In genomic region chr9:7594816-7595540, GRCm38 (mm10) we compare ENCODE assay signal across 8 mouse cellular contexts. TPM values are rescaled to one million over a fixed set of nuclear protein-coding genes. Genes with fewer than 3 reads are reported as not detected.
DNase-seq lines count a peak whose midpoint lies in the region; ATAC-seq and TF ChIP-seq lines count a peak whose summit lies in the region.

No protein-coding gene starts in this region.

- H3K9me3 ChIP-seq in hindbrain, postnatal 0 days (ENCODE audit: low read length): no peaks in the 10 kb centered on the region

- intact Hi-C loops in left cerebral cortex, adult 2 months (cut with DNase I): loop anchor here (2.0 kb wide), 3 partner anchors 40 to 378 kb away; no protein-coding TSS in a partner anchor

- 9% methylated on average over 6 of the region's 6 CpGs for WGBS in hindbrain, postnatal 0 days

- peak; percentile 95 for TF ChIP-seq CTCF in hindbrain, postnatal 0 days (IDR thresholded peaks at IDR 0.05; ENCODE audit: low read depth)
- peak; percentile 88 for TF ChIP-seq CTCF in left cerebral cortex, adult 2 months (IDR thresholded peaks at IDR 0.05)

- ATAC-seq in hindbrain, postnatal 0 days: peak; percentile 99
- peak; percentile 96 for ATAC-seq in megakaryocyte, adult 5-6 weeks (ENCODE audit: poor library complexity, severe bottlenecking)

- peak overlapping the region; percentile 28 for H3K4me3 ChIP-seq in hindbrain, postnatal 0 days (ENCODE audit: low read length)
- peak overlapping the region; percentile 52 for H3K4me3 ChIP-seq in left cerebral cortex, adult 2 months

- H3K4me2 ChIP-seq in hindbrain, postnatal 0 days (ENCODE audit: low read depth, low read length): peak overlapping the region; percentile 49

- no peaks in the 10 kb centered on the region for H3K4me1 ChIP-seq in hindbrain, postnatal 0 days (ENCODE audit: insufficient read depth, low read length)

- H3K27ac ChIP-seq in hindbrain, postnatal 0 days: peak overlapping the region; percentile 38; the same call in 1 of the 2 replicates
- H3K27ac ChIP-seq in left cerebral cortex, adult 2 months: peak overlapping the region; percentile 83

- DNase-seq in T-cell, adult 2 months (ENCODE audit: low spot score): peak; percentile 59
- DNase-seq in cerebellum, postnatal 4 days (ENCODE audit: low spot score in 2 of 2): peak; percentile 62 to 72
- DNase-seq in gastrocnemius, adult 18-20 months (ENCODE audit: low spot score): peak; percentile 90
- peak; percentile 95 for DNase-seq in hindbrain, postnatal 0 days (ENCODE audit: low spot score)
- DNase-seq in left cerebral cortex, adult 2 months (ENCODE audit: extremely low spot score in 1 of 2, low spot score in 2 of 2): peak; percentile 77 to 83
- peak; percentile 81 to 84 for DNase-seq in right cerebral cortex, adult 2 months (ENCODE audit: low spot score in 2 of 2)
- peak; percentile 84 for DNase-seq in urinary bladder, postnatal 14 days (ENCODE audit: low spot score)

- no peaks in the 10 kb centered on the region for H3K27me3 ChIP-seq in hindbrain, postnatal 0 days (ENCODE audit: insufficient read depth, low read length)

- peak overlapping the region; percentile 19 for H3K9ac ChIP-seq in hindbrain, postnatal 0 days (replicated peaks; ENCODE audit: low read length)

- no peaks in the 10 kb centered on the region for H3K36me3 ChIP-seq in hindbrain, postnatal 0 days (ENCODE audit: insufficient read depth, low read length)

RNA-seq across cellular contexts. Expression of gene Mmp27, which starts 23.8 kb away (rescaled TPM):
- total RNA-seq in gastrocnemius, adult 18-20 months (2021): under 1 TPM in 1 of 2 experiments, not detected in 1; 0.23 TPM
- not detected in 2 replicates for total RNA-seq in hindbrain, postnatal 0 days (2014; rRNA removed)
- not detected in 2 replicates for polyA plus RNA-seq in hindbrain, postnatal 0 days (2015; fragmentation: Nextera tagmentation; extraction: Ambion mirVana)
- not detected for total RNA-seq in left cerebral cortex, adult 2 months (2021)
- 0.13 and 0.21 TPM in 2 replicates for total RNA-seq in megakaryocyte, adult 5-6 weeks (2015)
- 0.45 and 0.66 TPM in 2 replicates for total RNA-seq in megakaryocyte, adult 5-6 weeks (2017)

RNA-seq across cellular contexts. Expression of gene Mmp20, which starts 33.1 kb away (rescaled TPM):
- not detected for total RNA-seq in gastrocnemius, adult 18-20 months (2021)
- not detected in 2 replicates for total RNA-seq in hindbrain, postnatal 0 days (2014; rRNA removed)
- polyA plus RNA-seq in hindbrain, postnatal 0 days (2015; fragmentation: Nextera tagmentation; extraction: Ambion mirVana): not detected in 2 replicates
- not detected for total RNA-seq in left cerebral cortex, adult 2 months (2021)
- not detected in 2 replicates for total RNA-seq in megakaryocyte, adult 5-6 weeks (2015)
- not detected in 2 replicates for total RNA-seq in megakaryocyte, adult 5-6 weeks (2017)

RNA-seq across cellular contexts. Expression of gene Mmp8, which starts 36.7 kb away (rescaled TPM):
- total RNA-seq in gastrocnemius, adult 18-20 months (2021): not detected
- not detected in 2 replicates for total RNA-seq in hindbrain, postnatal 0 days (2014; rRNA removed)
- polyA plus RNA-seq in hindbrain, postnatal 0 days (2015; fragmentation: Nextera tagmentation; extraction: Ambion mirVana): 0.15 and 0.19 TPM in 2 replicates
- under 1 TPM in 1 of 2 experiments, not detected in 1; 0.14 TPM for total RNA-seq in left cerebral cortex, adult 2 months (2021)
- total RNA-seq in megakaryocyte, adult 5-6 weeks (2015): 404 and 435 TPM in 2 replicates
- total RNA-seq in megakaryocyte, adult 5-6 weeks (2017): 512 and 543 TPM in 2 replicates

Comparison
In these comparisons a context has a peak if more than half of its experiments do, and no peak if none do; other contexts are left out.
1. Peak in every context shown above with its lines: DNase-seq, ATAC-seq, H3K4me3 ChIP-seq and H3K27ac ChIP-seq.
2. RNA of gene Mmp8, which starts 36.7 kb away (total RNA-seq): 404 to 543 TPM in megakaryocyte, adult 5-6 weeks; 0.14 TPM in left cerebral cortex, adult 2 months, not detected in gastrocnemius, adult 18-20 months and not detected in hindbrain, postnatal 0 days; every median in the first group is over 100 times any median in the second.